Mouse (Mus musculus) hindbrain, embryonic 12.5 days (tissue): ENCODE results near the gene Brap. TPM values are rescaled to one million over a fixed set of nuclear protein-coding genes. Genes with fewer than 3 reads are reported as not detected.
A peak's percentile ranks its signal among the peaks of the same experiment; 100 is the strongest.
"Not testable (repeated sequence)": the region's sequence is repeated elsewhere in the genome, so short reads cannot be mapped to it uniquely, and the experiment has no call there.

Source experiments
- ATAC-seq: fragments of 200-750 bp; cut with Nextera tagmentation; 2 replicates; pipeline ENCODE4 v1.8.0; 2017; ENCODE audit warnings: moderate TSS enrichment; ENCODE audit not compliant: low FRiP score
- H3K27ac ChIP-seq: fragments of 300-500 bp; sonication (generic); 2 replicates; pipeline ENCODE4 v1.5.1; 2016; ENCODE audit warnings: mild to moderate bottlenecking
- H3K27me3 ChIP-seq: fragments of 300-500 bp; sonication (generic); 2 replicates; pipeline ENCODE4 v1.6.1; 2016; ENCODE audit warnings: mild to moderate bottlenecking
- H3K36me3 ChIP-seq: fragments of 300-500 bp; sonication (generic); 2 replicates; pipeline ENCODE4 v1.6.1; 2016; ENCODE audit warnings: mild to moderate bottlenecking
- H3K4me1 ChIP-seq: fragments of 300-500 bp; sonication (generic); 2 replicates; pipeline ENCODE4 v1.6.1; 2016
- H3K4me2 ChIP-seq: fragments of 300-500 bp; sonication (generic); replicated peaks from 2 replicates; pipeline ENCODE4 v1.6.1; 2016; ENCODE audit warnings: mild to moderate bottlenecking
- H3K4me3 ChIP-seq: fragments of 300-500 bp; sonication (generic); 2 replicates; pipeline ENCODE4 v1.5.1; 2016; ENCODE audit warnings: mild to moderate bottlenecking
- H3K9ac ChIP-seq: fragments of 300-500 bp; sonication (generic); 2 replicates; pipeline ENCODE4 v1.6.1; 2016; ENCODE audit warnings: mild to moderate bottlenecking, moderate library complexity
- H3K9me3 ChIP-seq: fragments of 300-500 bp; sonication (generic); replicated peaks from 2 replicates; pipeline ENCODE4 v1.6.1; 2016; ENCODE audit warnings: mild to moderate bottlenecking
- WGBS: fragments of 180-500 bp; shearing (Covaris S2); methylation state at CpG from one replicate; pipeline ENCODE4 v1.1.7; 2016; 5-methylcytosine and 5-hydroxymethylcytosine counted together
- polyA plus RNA-seq: library from polyadenylated mRNA; unstranded; fragments of >200 nt; fragmentation: Nextera tagmentation; extraction: Ambion mirVana; gene quantifications from 2 replicates; pipeline ENCODE4 v1.2.1, GENCODE M21; 2016

The Brap gene
- polyA plus RNA-seq, 1 experiment from 2014 or later, result 51.5 TPM

DNA sequence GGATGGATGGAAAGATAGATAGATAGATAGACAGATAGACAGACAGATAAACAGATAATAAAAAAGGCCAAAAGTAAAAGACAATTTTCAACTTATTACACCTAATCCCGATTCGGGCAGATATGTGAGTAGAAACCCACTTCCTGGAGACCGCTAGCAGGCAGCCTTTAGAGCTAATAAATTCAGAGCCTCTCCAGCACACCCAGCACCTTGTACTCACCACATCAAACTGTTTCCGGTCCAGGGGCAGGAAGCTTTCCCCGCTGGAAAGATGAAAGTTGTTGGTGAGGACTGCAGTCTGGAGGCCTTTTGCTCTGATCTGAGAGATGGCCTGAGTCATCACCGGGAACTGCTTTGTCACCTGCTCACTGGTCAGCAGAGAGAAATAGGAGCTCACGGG lies 11.2 kb upstream of the Brap start:
- no peaks in the 10 kb centered on the region for H3K9me3 ChIP-seq

DNA sequence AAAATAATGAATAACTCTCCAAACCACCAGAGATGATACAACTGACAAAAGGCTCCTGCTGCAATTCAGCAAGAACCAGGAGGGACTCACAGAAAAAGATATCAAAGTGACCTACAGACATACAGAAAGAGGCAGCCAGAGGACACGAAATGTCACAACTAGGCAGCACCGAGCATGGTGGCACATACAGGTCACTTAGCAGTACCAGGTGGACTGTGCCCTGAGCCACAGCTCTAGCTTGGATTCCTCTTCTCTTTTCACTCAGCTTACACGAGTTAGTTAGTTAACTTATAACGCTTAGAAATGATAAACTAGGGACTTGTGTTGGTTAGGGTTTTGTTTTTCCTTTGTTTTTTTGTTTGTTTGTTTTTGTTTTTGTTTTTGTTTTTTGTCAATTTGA lies 5.8 kb upstream of the Brap start:
- no peaks in the 10 kb centered on the region for H3K9me3 ChIP-seq
- 85% methylated on average over 4 of the region's 4 CpGs for WGBS
- ATAC-seq, result no peak

More for the DNA sequence above, 11.2 kb upstream of the Brap start:
- Histone ChIP-seq H3K4me1 (peaks cover 4% of the 10 kb centered on the region; the same call in 1 of the 2 replicates), H3K4me3 (no peak overlapping the region), H3K4me2 (no peak overlapping the region), H3K36me3 (no peaks in the 10 kb centered on the region), H3K9ac (no peak overlapping the region), H3K27ac (no peak overlapping the region), H3K27me3 (no peaks in the 10 kb centered on the region)
- ATAC-seq, result no peak
- WGBS, result 87% methylated on average over 7 of the region's 7 CpGs

GRCm38 (mm10) chr5:121656866-121657265 lies 3.5 kb upstream of the Brap start:
- H3K27me3 ChIP-seq, H3K4me3 ChIP-seq, H3K9ac ChIP-seq, ATAC-seq, H3K9me3 ChIP-seq, H3K4me2 ChIP-seq, H3K36me3 ChIP-seq, H3K27ac ChIP-seq: not testable (repeated sequence)
- peaks cover 15% of the 10 kb centered on the region for H3K4me1 ChIP-seq
- WGBS, result 80% methylated on average over 6 of the region's 6 CpGs

More for the DNA sequence above, 5.8 kb upstream of the Brap start:
- Histone ChIP-seq H3K27me3 (no peaks in the 10 kb centered on the region), H3K27ac (no peak overlapping the region), H3K4me3 (no peak overlapping the region), H3K4me2 (no peak overlapping the region), H3K9ac (no peak overlapping the region), H3K36me3 (no peaks in the 10 kb centered on the region), H3K4me1 (0 out of 2 replicates have a peak, but pooled peaks cover 2% of the 10 kb centered on the region)

DNA sequence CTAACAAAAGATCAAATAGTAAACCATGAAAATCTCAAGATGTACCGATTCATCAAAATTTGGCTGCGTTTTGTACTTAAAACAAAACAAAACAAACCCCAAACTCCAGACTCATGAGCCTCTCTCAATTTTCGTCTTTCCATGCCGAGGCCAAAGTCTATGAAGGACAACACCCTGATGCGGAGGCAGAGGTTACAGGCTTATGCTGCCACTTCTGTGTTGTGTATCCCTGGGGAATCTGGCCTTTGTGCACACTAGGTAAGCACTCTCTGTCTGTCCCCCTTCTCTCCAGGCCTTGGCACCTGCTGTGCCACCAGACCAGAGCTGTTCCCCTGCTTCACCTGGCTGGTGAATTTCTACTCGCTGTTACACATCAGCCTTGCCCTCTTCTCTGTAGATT lies 2.7 kb upstream of the Brap start:
- not testable (repeated sequence) for H3K27ac ChIP-seq, H3K27me3 ChIP-seq, H3K36me3 ChIP-seq, H3K4me3 ChIP-seq, ATAC-seq, H3K9ac ChIP-seq, H3K4me2 ChIP-seq, H3K9me3 ChIP-seq
- 85% methylated on average over 6 of the region's 6 CpGs for WGBS
- H3K4me1 ChIP-seq, result peaks cover 22% of the 10 kb centered on the region

DNA sequence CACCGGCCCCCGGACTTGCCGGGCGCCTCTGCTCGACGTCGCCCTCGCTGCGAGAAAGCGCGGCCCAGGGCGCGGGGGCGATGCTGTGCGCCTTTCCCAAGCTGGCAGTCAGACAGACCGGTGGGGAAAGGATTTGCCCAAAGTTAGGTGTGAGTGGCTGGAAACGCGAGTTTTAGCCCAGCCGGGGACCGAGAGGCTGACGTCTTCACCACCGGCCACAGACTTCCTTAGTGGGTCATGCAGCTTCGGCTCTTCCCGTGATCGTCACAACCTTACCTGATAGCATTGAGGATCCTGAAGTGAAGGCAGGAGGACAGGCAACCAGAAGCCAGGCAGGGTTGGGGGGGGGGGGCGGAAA lies 513 bp downstream of the Brap start:
- peak; percentile 20; the same call in 1 of the 2 replicates for ATAC-seq
- 1% methylated on average over 26 of the region's 26 CpGs for WGBS
- peak overlapping the region; percentile 69 for H3K27ac ChIP-seq

DNA sequence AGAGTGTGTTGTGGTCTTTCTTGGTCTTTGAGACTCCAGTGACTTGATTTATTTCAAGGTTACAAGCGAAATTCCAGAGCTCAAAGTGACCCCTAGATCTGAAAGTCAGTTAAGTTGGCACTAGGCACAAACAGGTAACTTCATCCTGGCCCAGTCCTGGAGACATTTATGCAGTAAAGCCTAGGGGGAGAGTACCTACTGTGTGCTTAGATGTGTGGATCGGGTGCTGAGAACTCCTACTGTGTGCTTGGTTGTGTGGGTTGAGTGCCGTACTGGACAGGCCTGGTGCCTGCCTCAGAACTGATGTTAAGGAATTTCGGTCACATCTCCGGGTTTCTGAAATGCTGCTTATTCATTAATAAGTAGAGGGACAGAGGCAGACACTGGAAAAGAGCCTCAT lies 1.1 kb downstream of the Brap start:
- Histone ChIP-seq H3K4me1 (peaks cover 22% of the 10 kb centered on the region), H3K27ac (no peak overlapping the region), H3K4me2 (peak overlapping the region; percentile 91), H3K4me3 (peak overlapping the region; percentile 79), H3K9me3 (no peaks in the 10 kb centered on the region), H3K36me3 (peaks cover 36% of the 10 kb centered on the region), H3K27me3 (no peaks in the 10 kb centered on the region), H3K9ac (peak overlapping the region; percentile 96; the same call in 1 of the 2 replicates)
- ATAC-seq, result no peak
- 88% methylated on average over 5 of the region's 5 CpGs for WGBS

More for the DNA sequence above, 513 bp downstream of the Brap start:
- Histone ChIP-seq H3K9me3 (no peaks in the 10 kb centered on the region), H3K9ac (peak overlapping the region; percentile 96), H3K4me3 (peak overlapping the region; percentile 79), H3K27me3 (no peaks in the 10 kb centered on the region), H3K4me2 (peak overlapping the region; percentile 91), H3K36me3 (peaks cover 30% of the 10 kb centered on the region), H3K4me1 (peaks cover 22% of the 10 kb centered on the region)

- Histone ChIP-seq H3K36me3 (peaks cover 46% of the 10 kb centered on the region), H3K4me2 (no peak overlapping the region), H3K4me1 (peaks cover 22% of the 10 kb centered on the region), H3K9ac (no peak overlapping the region), H3K27ac (no peak overlapping the region), H3K27me3 (no peaks in the 10 kb centered on the region), H3K9me3 (no peaks in the 10 kb centered on the region), H3K4me3 (no peak overlapping the region)
- no peak for ATAC-seq
- 93% methylated on average over 8 of the region's 8 CpGs for WGBS
Observed at GRCm38 (mm10) chr5:121663456-121663855, 3.1 kb downstream of the Brap start.

GRCm38 (mm10) chr5:121664078-121664477 lies 3.7 kb downstream of the Brap start:
- Histone ChIP-seq H3K4me2 (no peak overlapping the region), H3K9me3 (no peaks in the 10 kb centered on the region), H3K27me3 (no peaks in the 10 kb centered on the region), H3K4me3 (no peak overlapping the region), H3K9ac (no peak overlapping the region), H3K4me1 (peaks cover 22% of the 10 kb centered on the region), H3K27ac (no peak overlapping the region), H3K36me3 (peaks cover 52% of the 10 kb centered on the region)
- no peak for ATAC-seq
- 90% methylated on average over 6 of the region's 6 CpGs for WGBS

GRCm38 (mm10) chr5:121664971-121665370 lies 4.6 kb downstream of the Brap start:
- Histone ChIP-seq H3K4me1 (peaks cover 16% of the 10 kb centered on the region), H3K36me3 (peaks cover 58% of the 10 kb centered on the region), H3K27ac (no peak overlapping the region), H3K4me3 (no peak overlapping the region), H3K4me2 (no peak overlapping the region), H3K27me3 (no peaks in the 10 kb centered on the region), H3K9ac (no peak overlapping the region), H3K9me3 (no peaks in the 10 kb centered on the region)
- no peak for ATAC-seq
- 97% methylated on average over 9 of the region's 9 CpGs for WGBS

GRCm38 (mm10) chr5:121667067-121667466 lies 6.7 kb downstream of the Brap start:
- peaks cover 5% of the 10 kb centered on the region for H3K4me1 ChIP-seq
- H3K27me3 ChIP-seq, result no peaks in the 10 kb centered on the region
- no peak for ATAC-seq
- no peak overlapping the region for H3K27ac ChIP-seq
- H3K9ac ChIP-seq, result no peak overlapping the region
- H3K9me3 ChIP-seq, result no peaks in the 10 kb centered on the region
- H3K36me3 ChIP-seq, result peaks cover 68% of the 10 kb centered on the region
- H3K4me3 ChIP-seq, result no peak overlapping the region
- 96% methylated on average over 4 of the region's 4 CpGs for WGBS
- no peak overlapping the region for H3K4me2 ChIP-seq

DNA sequence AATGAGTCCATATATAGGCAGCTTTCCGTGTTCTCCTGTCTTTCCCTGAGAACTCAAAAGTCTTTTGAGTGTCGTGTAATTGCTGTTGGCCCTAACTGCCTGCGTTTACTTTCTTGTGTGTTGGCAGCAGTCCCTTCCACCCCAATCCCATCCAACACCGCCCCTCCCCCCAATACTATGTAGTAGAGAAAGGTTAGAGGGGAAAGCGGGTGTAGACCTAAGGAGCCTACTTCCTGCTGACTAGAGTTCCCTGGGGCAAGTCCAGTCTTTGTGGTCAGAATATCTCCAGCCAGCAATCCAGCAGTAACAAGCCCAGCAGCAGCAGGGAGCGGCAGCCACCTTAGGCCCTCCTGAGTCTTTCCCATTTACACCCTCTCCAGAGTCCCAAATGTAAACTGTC lies 8.0 kb downstream of the Brap start:
- Histone ChIP-seq H3K27me3 (no peaks in the 10 kb centered on the region), H3K4me2 (no peak overlapping the region), H3K9ac (no peak overlapping the region), H3K27ac (no peak overlapping the region), H3K4me1 (no peaks in the 10 kb centered on the region), H3K9me3 (no peaks in the 10 kb centered on the region), H3K4me3 (no peak overlapping the region), H3K36me3 (peaks cover 65% of the 10 kb centered on the region)
- WGBS, result 85% methylated on average over 6 of the region's 6 CpGs
- ATAC-seq, result no peak

- Histone ChIP-seq H3K27ac (no peak overlapping the region), H3K9me3 (no peaks in the 10 kb centered on the region), H3K9ac (no peak overlapping the region), H3K4me2 (no peak overlapping the region), H3K36me3 (peaks cover 63% of the 10 kb centered on the region), H3K4me1 (no peaks in the 10 kb centered on the region), H3K27me3 (no peaks in the 10 kb centered on the region), H3K4me3 (no peak overlapping the region)
- ATAC-seq, result no peak
- WGBS, result 77% methylated on average over 3 of the region's 3 CpGs
Observed at GRCm38 (mm10) chr5:121670412-121670811, 10.0 kb downstream of the Brap start.

DNA sequence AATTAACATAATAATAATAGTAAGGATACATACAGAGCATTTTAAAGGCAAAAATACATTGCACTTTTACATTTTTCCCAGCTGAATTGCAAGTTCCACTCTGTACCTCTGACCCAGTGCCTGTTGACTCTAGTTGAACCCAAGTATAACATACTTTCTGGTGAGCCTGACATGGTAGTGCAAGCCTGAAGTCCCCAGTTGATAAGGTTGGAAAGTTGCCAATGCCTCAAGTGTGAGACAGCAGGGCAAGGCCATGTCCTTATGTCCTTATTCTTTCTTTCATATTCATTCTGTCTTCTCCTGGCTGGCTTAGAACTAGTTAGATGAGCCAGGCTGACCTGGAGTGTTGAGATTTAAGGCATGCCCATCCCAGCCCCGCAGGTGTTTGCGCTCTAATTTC lies 21.9 kb downstream of the Brap start:
- Histone ChIP-seq H3K4me1 (no peaks in the 10 kb centered on the region), H3K27me3 (no peaks in the 10 kb centered on the region), H3K27ac (no peak overlapping the region), H3K4me3 (no peak overlapping the region), H3K36me3 (peaks cover 97% of the 10 kb centered on the region), H3K9ac (no peak overlapping the region), H3K9me3 (no peaks in the 10 kb centered on the region), H3K4me2 (no peak overlapping the region)
- ATAC-seq, result no peak
- 95% methylated on average over 2 of the region's 2 CpGs for WGBS
